Mouse (Mus musculus): ENCODE measurements at regions not wholly inside any gene's neighbourhood (a gene's known extent, or its start where the extent isn't known, plus 50 kb on each side); places are given as distances from the start of the nearest gene placed in this dataset.

DNA sequence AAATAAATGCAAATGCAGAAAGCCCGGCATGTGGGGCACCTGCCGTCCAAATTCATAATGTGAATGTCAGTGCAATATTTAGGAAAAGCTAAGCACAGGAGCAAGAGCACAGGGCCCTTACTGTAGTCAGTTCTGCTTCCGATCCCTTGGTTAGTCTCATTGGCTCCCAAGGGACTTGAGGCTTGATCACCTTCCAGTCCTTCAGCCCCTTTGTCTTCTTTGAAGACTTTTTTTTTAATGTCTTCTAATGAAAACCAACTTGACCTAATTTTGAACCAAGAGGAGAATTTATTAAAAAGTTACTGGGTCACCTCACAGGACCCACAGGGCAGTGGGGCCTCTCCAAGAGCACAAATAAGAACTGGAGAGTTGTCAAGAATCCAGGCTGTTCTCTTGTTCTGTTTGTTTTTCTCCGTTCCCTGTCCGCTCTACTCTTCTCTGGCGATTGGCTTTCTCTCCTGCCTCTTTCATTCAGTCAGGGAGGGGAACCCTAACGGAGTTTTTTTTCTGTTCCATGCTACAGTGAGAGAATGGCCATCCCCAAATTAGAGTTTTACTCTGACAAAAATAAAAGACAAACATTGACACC is 134.2 kb upstream of the 1700016C15Rik start:
- no peak overlapping the region for H3K27ac ChIP-seq (ENCODE audit: poor library complexity, severe bottlenecking)
- H3K4me2 ChIP-seq: no peak overlapping the region
- 77% methylated on average over 7 of the region's 7 CpGs for WGBS
- H3K27me3 ChIP-seq (replicated peaks): no peaks in the 10 kb centered on the region
- H3K9me3 ChIP-seq (replicated peaks): no peaks in the 10 kb centered on the region
- no peaks in the 10 kb centered on the region for H3K36me3 ChIP-seq
- H3K4me3 ChIP-seq: no peak overlapping the region
- H3K4me1 ChIP-seq (replicated peaks): no peaks in the 10 kb centered on the region
- no peak for ATAC-seq (ENCODE audit: insufficient number of reproducible peaks, low FRiP score)
- no peak overlapping the region for H3K9ac ChIP-seq

DNA sequence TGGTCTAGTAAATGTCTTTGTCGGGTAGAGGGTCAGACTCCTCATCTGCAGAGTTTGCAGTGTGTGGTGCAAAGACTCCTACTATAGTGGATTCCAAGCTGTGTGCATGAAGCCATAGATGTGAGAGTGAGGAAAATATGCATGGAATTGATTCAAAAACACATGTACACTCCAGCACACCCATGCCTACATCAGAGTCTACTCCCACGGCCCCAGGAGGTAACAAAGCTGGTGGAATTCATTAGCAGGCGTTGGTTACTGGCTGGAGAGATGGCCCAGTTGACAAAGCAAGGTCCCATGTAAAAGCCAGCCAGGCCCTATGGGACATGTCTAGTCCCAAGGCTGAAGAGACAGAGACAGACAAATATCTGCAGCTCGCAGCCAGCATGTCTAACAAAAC is 132.6 kb upstream of the 1700016C15Rik start:
- Histone ChIP-seq H3K27me3 (replicated peaks) (no peaks in the 10 kb centered on the region), H3K4me1 (replicated peaks) (no peaks in the 10 kb centered on the region), H3K36me3 (no peaks in the 10 kb centered on the region), H3K9ac (no peak overlapping the region), H3K9me3 (replicated peaks) (no peaks in the 10 kb centered on the region), H3K4me3 (no peak overlapping the region), H3K4me2 (no peak overlapping the region), H3K27ac (ENCODE audit: poor library complexity, severe bottlenecking) (no peak overlapping the region)
- 70% methylated on average over 4 of the region's 4 CpGs for WGBS
- ATAC-seq (ENCODE audit: insufficient number of reproducible peaks, low FRiP score): no peak

DNA sequence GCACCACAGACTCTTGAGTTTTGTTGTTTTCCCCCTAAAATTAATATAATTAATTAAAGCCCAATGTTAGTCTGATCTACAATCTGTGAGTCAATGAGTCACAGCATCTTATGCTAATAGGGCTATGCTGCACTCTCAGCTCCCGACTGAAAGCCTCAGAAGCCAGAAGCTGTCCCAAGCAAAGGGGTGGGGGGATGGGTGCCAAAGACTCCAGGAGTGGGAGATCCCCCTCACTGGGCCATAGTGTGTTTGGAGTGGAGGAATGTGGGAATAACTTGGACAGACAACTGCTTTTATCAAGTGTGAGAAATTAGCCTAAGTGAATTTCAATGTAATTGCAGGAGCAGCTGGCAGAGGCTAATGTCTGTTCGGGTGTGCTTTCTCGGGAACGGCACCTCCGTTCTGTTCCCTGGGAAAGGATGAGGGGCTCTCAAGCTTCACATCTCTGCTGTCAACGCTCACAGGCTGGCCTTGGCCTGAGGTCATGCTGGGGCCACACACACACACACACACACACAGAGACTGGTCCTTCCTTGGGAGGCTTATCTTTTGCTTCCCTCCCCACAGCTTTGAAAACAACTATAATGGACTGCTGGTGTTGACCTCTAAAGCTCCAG is 124.2 kb upstream of the 1700016C15Rik start:
- no peaks in the 10 kb centered on the region for H3K27me3 ChIP-seq (replicated peaks)
- no peak overlapping the region for H3K9ac ChIP-seq
- H3K4me3 ChIP-seq: no peak overlapping the region
- no peak for ATAC-seq (ENCODE audit: insufficient number of reproducible peaks, low FRiP score)
- H3K27ac ChIP-seq (ENCODE audit: poor library complexity, severe bottlenecking): peak overlapping the region; percentile 13; the same call in 1 of the 2 replicates
- peak overlapping the region; percentile 40 for H3K4me2 ChIP-seq
- H3K9me3 ChIP-seq (replicated peaks): no peaks in the 10 kb centered on the region
- WGBS: 12% methylated on average over 6 of the region's 6 CpGs
- peaks cover 16% of the 10 kb centered on the region for H3K4me1 ChIP-seq (replicated peaks)
- H3K36me3 ChIP-seq: no peaks in the 10 kb centered on the region

DNA sequence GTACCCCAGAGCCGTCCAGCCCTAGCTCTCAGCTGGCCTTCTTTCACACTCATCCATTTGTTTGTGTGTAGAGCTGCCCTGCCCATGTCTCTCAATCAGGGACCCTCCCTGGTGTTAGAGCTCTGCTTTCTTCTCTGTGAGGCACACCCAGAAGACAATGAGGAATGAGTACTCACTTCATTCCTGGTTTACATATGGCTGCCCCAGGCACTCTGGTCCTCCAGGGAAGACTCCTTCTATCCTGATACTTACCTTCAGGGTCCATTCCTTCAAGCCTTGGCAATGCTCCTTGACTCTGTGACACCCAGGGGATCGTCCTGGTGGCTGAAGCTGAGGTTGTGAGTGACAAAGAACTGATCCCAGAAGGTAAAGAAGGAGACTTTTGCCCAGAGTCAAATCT is 122.0 kb upstream of the 1700016C15Rik start:
- WGBS: 79% methylated on average over 2 of the region's 2 CpGs
- ATAC-seq (ENCODE audit: insufficient number of reproducible peaks, low FRiP score): no peak
- Histone ChIP-seq H3K36me3 (no peaks in the 10 kb centered on the region), H3K27me3 (replicated peaks) (no peaks in the 10 kb centered on the region), H3K4me1 (replicated peaks) (peaks cover 16% of the 10 kb centered on the region), H3K4me2 (no peak overlapping the region), H3K9ac (no peak overlapping the region), H3K27ac (ENCODE audit: poor library complexity, severe bottlenecking) (no peak overlapping the region), H3K4me3 (no peak overlapping the region), H3K9me3 (replicated peaks) (no peaks in the 10 kb centered on the region)

DNA sequence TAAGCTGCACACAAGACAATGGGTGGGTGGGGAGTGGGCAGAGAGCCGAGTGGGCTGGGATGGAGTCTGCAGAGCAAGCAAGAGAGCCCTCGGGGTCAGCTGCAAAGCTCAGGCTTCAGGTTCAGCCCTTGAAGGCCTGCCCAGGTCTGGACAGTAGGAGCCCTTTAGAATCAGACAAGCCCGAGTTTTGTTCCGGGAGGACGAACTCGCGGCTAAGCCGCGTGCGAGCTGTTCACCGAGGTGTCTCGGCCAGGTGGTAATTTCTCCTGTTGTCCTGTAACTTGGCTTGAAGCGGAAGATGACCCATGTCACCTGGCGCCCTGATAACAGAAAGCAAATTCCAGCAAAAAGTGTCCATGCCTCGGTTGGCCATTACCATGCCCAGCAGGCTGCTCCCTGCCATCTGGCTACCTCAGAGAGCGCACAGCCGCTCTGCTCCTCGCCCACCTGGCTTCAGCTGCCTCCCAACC is 121.0 kb upstream of the 1700016C15Rik start:
- H3K36me3 ChIP-seq: no peaks in the 10 kb centered on the region
- no peaks in the 10 kb centered on the region for H3K27me3 ChIP-seq (replicated peaks)
- no peak overlapping the region for H3K4me3 ChIP-seq
- no peak for ATAC-seq (ENCODE audit: insufficient number of reproducible peaks, low FRiP score)
- H3K9me3 ChIP-seq (replicated peaks): no peaks in the 10 kb centered on the region
- no peak overlapping the region for H3K27ac ChIP-seq (ENCODE audit: poor library complexity, severe bottlenecking)
- H3K4me2 ChIP-seq: no peak overlapping the region
- no peak overlapping the region for H3K9ac ChIP-seq
- peaks cover 16% of the 10 kb centered on the region for H3K4me1 ChIP-seq (replicated peaks)
- WGBS: 85% methylated on average over 18 of the region's 18 CpGs

DNA sequence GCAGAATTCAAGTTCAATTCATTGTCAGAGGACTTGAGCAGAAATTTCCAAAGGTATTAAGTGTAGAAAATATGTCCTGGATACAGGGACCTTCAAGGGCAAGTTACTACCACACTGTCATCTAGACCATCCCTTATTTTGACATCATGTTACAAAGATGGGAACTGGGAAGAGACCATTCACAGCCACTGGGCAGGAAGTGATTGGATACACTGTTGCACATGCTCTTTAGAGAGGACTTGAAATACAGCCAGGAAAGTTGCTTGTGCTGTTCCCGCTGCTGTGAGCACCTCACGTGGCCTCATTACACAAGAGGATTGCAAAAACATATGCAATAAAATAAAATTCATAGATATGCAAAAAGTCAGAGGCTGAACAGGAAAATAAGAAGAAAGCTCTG is 120.4 kb upstream of the 1700016C15Rik start:
- no peak overlapping the region for H3K27ac ChIP-seq (ENCODE audit: poor library complexity, severe bottlenecking)
- no peak for ATAC-seq (ENCODE audit: insufficient number of reproducible peaks, low FRiP score)
- H3K4me2 ChIP-seq: no peak overlapping the region
- H3K4me1 ChIP-seq (replicated peaks): peaks cover 19% of the 10 kb centered on the region
- no peak overlapping the region for H3K4me3 ChIP-seq
- H3K9ac ChIP-seq: no peak overlapping the region
- H3K27me3 ChIP-seq (replicated peaks): no peaks in the 10 kb centered on the region
- no peaks in the 10 kb centered on the region for H3K9me3 ChIP-seq (replicated peaks)
- 74% methylated on average over 2 of the region's 2 CpGs for WGBS
- H3K36me3 ChIP-seq: no peaks in the 10 kb centered on the region

DNA sequence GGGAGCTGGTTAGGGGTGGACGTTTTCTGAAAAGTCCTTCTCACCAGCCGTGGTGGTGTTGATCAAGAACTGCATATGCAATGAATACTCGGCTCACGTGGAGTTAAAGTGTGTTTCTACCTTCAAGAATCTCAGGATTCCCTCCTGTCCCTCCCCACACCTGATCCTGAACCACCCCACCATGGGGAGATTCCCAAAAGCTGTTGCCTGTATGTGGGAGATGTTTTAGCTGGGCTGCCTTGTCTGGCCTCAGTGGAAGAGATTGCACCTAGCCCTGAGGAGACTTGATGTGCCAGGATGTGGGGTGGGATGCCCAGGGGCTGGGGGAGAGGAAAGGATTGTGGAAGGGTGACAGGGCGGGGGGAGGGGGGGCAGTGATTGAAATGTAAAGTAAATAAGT is 119.9 kb upstream of the 1700016C15Rik start:
- Histone ChIP-seq H3K4me1 (replicated peaks) (peaks cover 21% of the 10 kb centered on the region), H3K4me2 (no peak overlapping the region), H3K9me3 (replicated peaks) (no peaks in the 10 kb centered on the region), H3K36me3 (no peaks in the 10 kb centered on the region), H3K27me3 (replicated peaks) (no peaks in the 10 kb centered on the region), H3K9ac (no peak overlapping the region), H3K27ac (ENCODE audit: poor library complexity, severe bottlenecking) (no peak overlapping the region), H3K4me3 (no peak overlapping the region)
- WGBS: 74% methylated on average over 5 of the region's 5 CpGs
- no peak for ATAC-seq (ENCODE audit: insufficient number of reproducible peaks, low FRiP score)

DNA sequence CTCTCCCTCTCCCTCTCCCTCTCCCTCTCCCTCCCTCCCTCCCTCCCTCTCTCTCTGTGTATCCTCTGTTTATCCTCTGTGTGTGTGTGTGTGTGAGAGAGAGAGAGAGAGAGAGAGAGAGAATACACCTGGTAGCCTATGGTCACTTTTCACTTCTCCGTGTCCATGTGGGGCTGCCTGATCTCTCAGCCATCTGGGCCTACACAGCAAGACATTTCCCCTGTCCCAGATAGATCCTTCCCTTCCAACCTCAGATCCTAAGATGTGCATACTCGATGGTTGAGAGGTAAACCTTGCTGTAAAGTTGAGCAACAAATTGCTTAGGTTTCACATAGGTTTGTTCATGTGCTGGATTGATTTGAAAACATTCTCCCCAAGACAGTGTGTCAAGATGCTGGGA is 119.5 kb upstream of the 1700016C15Rik start:
- WGBS: 66% methylated on average over 2 of the region's 2 CpGs
- Histone ChIP-seq H3K27ac (ENCODE audit: poor library complexity, severe bottlenecking) (no peak overlapping the region), H3K4me1 (replicated peaks) (peaks cover 23% of the 10 kb centered on the region), H3K36me3 (no peaks in the 10 kb centered on the region), H3K27me3 (replicated peaks) (no peaks in the 10 kb centered on the region), H3K4me2 (no peak overlapping the region), H3K4me3 (no peak overlapping the region), H3K9me3 (replicated peaks) (no peaks in the 10 kb centered on the region), H3K9ac (no peak overlapping the region)
- no peak for ATAC-seq (ENCODE audit: insufficient number of reproducible peaks, low FRiP score)

DNA sequence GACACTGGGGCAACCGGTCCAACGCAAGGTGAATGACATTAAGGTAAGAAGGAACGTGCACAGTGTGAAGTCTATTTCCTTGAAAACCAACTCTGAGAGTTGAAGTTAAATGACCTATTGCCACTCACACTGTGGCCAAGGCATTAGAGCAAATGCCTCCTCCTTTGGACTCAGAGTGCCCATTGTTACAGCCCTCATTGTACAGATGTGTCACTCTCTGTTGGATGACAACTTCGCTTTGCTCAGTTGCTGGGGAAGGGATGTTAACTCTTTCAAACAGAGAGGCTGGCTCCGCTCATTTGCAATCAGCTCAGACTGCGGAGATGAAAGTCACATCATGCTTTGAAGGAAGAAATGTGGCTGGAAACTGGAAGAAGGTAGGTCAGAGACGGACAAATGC is 117.1 kb upstream of the 1700016C15Rik start:
- Histone ChIP-seq H3K9ac (no peak overlapping the region), H3K4me2 (no peak overlapping the region), H3K9me3 (replicated peaks) (no peaks in the 10 kb centered on the region), H3K4me3 (no peak overlapping the region), H3K36me3 (no peaks in the 10 kb centered on the region), H3K27me3 (replicated peaks) (no peaks in the 10 kb centered on the region), H3K4me1 (replicated peaks) (peaks cover 16% of the 10 kb centered on the region), H3K27ac (ENCODE audit: poor library complexity, severe bottlenecking) (no peak overlapping the region)
- 79% methylated on average over 7 of the region's 7 CpGs for WGBS
- ATAC-seq (ENCODE audit: insufficient number of reproducible peaks, low FRiP score): no peak

DNA sequence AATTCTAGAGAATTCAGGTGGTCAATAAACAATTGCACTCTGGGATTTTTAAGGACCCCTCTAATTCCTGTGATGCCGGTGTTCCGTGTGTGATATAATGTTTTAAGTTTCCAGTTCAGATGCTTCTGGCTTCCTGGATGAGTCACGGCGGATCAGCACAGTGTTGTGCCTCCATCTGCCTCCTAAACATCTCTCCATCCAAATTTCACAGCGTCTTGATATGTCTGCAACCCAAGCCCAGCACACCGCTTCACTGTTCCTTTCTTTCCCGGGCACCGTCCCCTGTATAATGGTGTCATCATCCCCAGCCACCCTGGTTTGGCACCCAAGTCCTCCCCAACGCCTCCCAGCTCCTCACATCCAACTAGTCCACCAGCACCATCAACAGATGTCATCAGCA is 114.0 kb upstream of the 1700016C15Rik start:
- H3K9me3 ChIP-seq (replicated peaks): no peaks in the 10 kb centered on the region
- 90% methylated on average over 9 of the region's 9 CpGs for WGBS
- no peak overlapping the region for H3K27ac ChIP-seq (ENCODE audit: poor library complexity, severe bottlenecking)
- no peak overlapping the region for H3K4me3 ChIP-seq
- H3K27me3 ChIP-seq (replicated peaks): no peaks in the 10 kb centered on the region
- H3K4me2 ChIP-seq: no peak overlapping the region
- no peak for ATAC-seq (ENCODE audit: insufficient number of reproducible peaks, low FRiP score)
- H3K36me3 ChIP-seq: no peaks in the 10 kb centered on the region
- H3K9ac ChIP-seq: no peak overlapping the region
- H3K4me1 ChIP-seq (replicated peaks): peaks cover 16% of the 10 kb centered on the region

DNA sequence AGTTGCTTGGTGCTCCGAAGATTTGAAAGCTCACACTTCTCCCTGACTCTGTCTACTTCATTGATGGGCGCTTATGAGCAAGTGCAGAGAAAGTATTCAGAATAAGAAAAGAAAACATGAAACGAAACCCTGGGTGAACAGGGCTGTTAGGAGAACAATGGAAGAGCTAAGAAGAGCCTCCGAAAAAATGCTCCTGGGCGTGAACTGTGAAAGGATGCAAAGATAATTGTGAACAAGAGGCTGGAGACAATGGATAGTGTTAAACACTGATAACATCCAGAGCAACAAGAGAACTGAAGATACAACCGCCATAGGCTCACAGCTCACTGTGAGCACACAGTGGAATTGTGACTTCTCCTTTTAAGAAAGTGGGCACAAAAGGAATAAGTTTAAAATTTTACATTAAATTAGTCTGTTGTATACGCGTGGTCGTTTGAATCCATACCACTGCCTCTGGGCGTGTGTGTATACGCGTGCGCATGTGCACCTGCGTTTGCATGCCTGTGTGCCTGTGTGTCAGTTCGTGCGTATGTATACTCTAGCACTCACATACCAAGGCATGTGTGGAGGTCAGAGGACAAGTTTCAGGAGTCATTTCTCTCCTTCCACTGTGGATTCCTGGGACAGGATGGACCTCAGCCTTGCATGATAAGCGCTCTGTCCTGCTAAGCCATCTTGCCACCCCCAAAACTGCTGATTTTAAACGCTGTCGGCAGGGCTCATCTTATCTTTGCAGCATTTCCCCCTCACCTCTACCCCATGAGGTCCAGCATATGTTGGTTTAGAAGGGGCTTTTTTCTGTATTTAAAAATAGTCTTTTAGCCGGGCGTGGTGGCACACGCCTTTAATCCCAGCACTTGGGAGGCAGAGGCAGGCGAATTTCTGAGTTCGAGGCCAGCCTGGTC is 113.0 kb upstream of the 1700016C15Rik start:
- WGBS: 59% methylated on average over 24 of the region's 24 CpGs
- no peak overlapping the region for H3K4me2 ChIP-seq
- ATAC-seq (ENCODE audit: insufficient number of reproducible peaks, low FRiP score): no peak
- H3K27me3 ChIP-seq (replicated peaks): no peaks in the 10 kb centered on the region
- H3K9ac ChIP-seq: no peak overlapping the region
- peaks cover 16% of the 10 kb centered on the region for H3K4me1 ChIP-seq (replicated peaks)
- no peak overlapping the region for H3K27ac ChIP-seq (ENCODE audit: poor library complexity, severe bottlenecking)
- no peak overlapping the region for H3K4me3 ChIP-seq
- no peaks in the 10 kb centered on the region for H3K36me3 ChIP-seq
- no peaks in the 10 kb centered on the region for H3K9me3 ChIP-seq (replicated peaks)

Measured in heart, embryonic 12.5 days (tissue).